Mouse (Mus musculus) embryo, embryonic 9.5 days (tissue): ENCODE measurements at regions not wholly inside any gene's neighbourhood (a gene's known extent, or its start where the extent isn't known, plus 50 kb on each side); places are given as distances from the start of the nearest gene placed in this dataset.

Experiments
- DNase-seq: peaks from one replicate; pipeline ENCODE4 v3.0.0-alpha.2; 2017; ENCODE audit errors: extremely low spot score

GRCm38 (mm10) chr2:169524429-169524828 lies 63.1 kb downstream of the Gm11011 start:
- no peak for DNase-seq

GRCm38 (mm10) chr2:169519941-169520340 lies 67.6 kb downstream of the Gm11011 start:
- DNase-seq: no peak

GRCm38 (mm10) chr2:169515350-169515749 lies 72.2 kb downstream of the Gm11011 start:
- DNase-seq: no peak

- DNase-seq: no peak
These were observed 76.8 kb downstream of the Gm11011 start for GRCm38 (mm10) chr2:169510741-169511140.

- no peak for DNase-seq
These were observed 78.1 kb downstream of the Gm11011 start for GRCm38 (mm10) chr2:169509406-169509805.

GRCm38 (mm10) chr2:169504416-169505057 lies 83.0 kb downstream of the Gm11011 start:
- DNase-seq: no peak

- no peak for DNase-seq
These were observed 84.0 kb downstream of the Gm11011 start for GRCm38 (mm10) chr2:169503598-169503958.

- no peak for DNase-seq
These were observed 84.6 kb downstream of the Gm11011 start for GRCm38 (mm10) chr2:169502717-169503597.

- DNase-seq: no peak
These were observed 85.7 kb downstream of the Gm11011 start for GRCm38 (mm10) chr2:169501736-169502340.

GRCm38 (mm10) chr2:169495368-169495767 lies 92.2 kb downstream of the Gm11011 start:
- no peak for DNase-seq

- DNase-seq: no peak
These were observed 92.8 kb downstream of the Gm11011 start for GRCm38 (mm10) chr2:169494503-169495311.

- no peak for DNase-seq
These were observed 93.8 kb downstream of the Gm11011 start for GRCm38 (mm10) chr2:169493609-169494275.

GRCm38 (mm10) chr2:169483934-169484333 lies 103.6 kb downstream of the Gm11011 start:
- no peak for DNase-seq

GRCm38 (mm10) chr2:169481731-169482465 lies 105.6 kb downstream of the Gm11011 start:
- DNase-seq: no peak

GRCm38 (mm10) chr2:169474418-169475112 lies 113.0 kb downstream of the Gm11011 start:
- no peak for DNase-seq

GRCm38 (mm10) chr2:169469538-169469937 lies 118.0 kb downstream of the Gm11011 start:
- DNase-seq: no peak

- no peak for DNase-seq
These were observed 119.9 kb downstream of the Gm11011 start for GRCm38 (mm10) chr2:169467621-169468020.

GRCm38 (mm10) chr2:169464106-169464505 lies 123.4 kb downstream of the Gm11011 start:
- no peak for DNase-seq

GRCm38 (mm10) chr2:169461491-169462039 lies 126.0 kb downstream of the Gm11011 start:
- no peak for DNase-seq

GRCm38 (mm10) chr2:169452956-169453355 lies 134.6 kb downstream of the Gm11011 start:
- no peak for DNase-seq
